Mouse (Mus musculus) stomach, postnatal 0 days (tissue): ENCODE results near the gene Ptprf.

ENCODE experiments used
- CTCF ChIP-seq: IDR thresholded peaks from 2 replicates; pipeline ENCODE4 v1.5.1; 2016; ENCODE audit warnings: antibody characterized with exemption, low read depth, mild to moderate bottlenecking, moderate library complexity
- EP300 ChIP-seq: optimal IDR thresholded peaks from 2 replicates; pipeline ENCODE3; 2016; ENCODE audit warnings: antibody characterized with exemption

GRCm38 (mm10) chr4:118219487-118219886 lies 71.7 kb downstream of the Ptprf start:
- TF ChIP-seq CTCF: no peak
- TF ChIP-seq EP300: no peak
